In the genomic region with DNA sequence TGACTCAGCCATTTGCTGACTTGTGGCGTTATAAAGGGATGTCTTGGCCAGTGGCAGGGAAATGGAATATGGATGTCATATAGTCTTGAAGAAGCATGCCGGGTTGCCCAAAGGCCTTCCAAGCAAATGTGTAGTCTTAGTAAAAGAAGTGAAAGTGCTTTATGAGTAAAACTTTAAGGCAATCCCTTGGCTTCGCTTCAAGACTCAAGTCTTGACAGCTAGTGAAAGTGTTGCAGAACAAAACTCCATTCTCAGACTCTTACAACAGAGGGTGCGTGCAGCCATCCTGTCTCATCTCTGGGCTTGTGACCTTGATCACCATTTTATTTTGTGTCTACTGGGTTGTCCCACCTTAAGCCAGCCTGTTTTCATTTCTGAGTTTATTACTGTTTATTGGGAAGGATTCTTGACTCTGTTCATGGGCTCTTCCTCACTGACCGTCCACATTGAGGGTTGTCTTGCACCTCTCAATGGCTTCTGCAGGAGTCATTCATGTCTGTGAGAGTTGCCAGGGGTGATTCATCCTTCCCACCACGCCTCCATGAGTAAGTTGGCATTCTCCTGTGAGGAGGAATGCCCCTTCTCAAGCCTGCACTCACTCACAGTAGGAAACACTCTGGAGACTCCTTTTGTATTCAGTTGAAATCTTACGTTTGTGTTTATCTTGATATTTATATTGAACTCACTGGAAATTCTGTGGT, we compare ENCODE assay signal across 21 mouse cellular contexts. TPM values are rescaled to one million over a fixed set of nuclear protein-coding genes. Genes with fewer than 3 reads are reported as not detected.
DNase-seq lines count a peak whose midpoint lies in the region; ATAC-seq and TF ChIP-seq lines count a peak whose summit lies in the region.
"Had no signal": no experiment of that assay in that cellular context is flagged by ENCODE, and none has a peak within 500 bp of the region (broad histone marks: within the 10 kb centered on the region; RNA-seq: fewer than 3 reads in every experiment).

No protein-coding gene starts in this region.

- peak; percentile 59 for DNase-seq in lung, embryonic 14.5 days
- DNase-seq in lung, postnatal 10 days = no peak
- DNase-seq in MN1 (ENCODE audit: low spot score) = peak; percentile 12
- DNase-seq in adrenal gland, adult 2 months = peak; percentile 85
- DNase-seq in fibroblast of lung, adult 2 months (ENCODE audit: low read depth) = peak; percentile 52
- no peak for DNase-seq in hindbrain, postnatal 0 days (ENCODE audit: low spot score)
- DNase-seq in kidney, postnatal 4 days = no peak
- DNase-seq in layer of hippocampus, adult 2 months (ENCODE audit: low spot score in 2 of 2) = no peak
- DNase-seq: cerebellum, adult 9-10 months; gastrocnemius, postnatal 36 days; heart, postnatal 4 days; layer of hippocampus, postnatal 36 days; lung, postnatal 36 days; thymus, postnatal 36 days had no signal

- H3K27ac ChIP-seq in lung, embryonic 14.5 days (ENCODE audit: low read depth) = no peak overlapping the region
- H3K27ac ChIP-seq in hindbrain, postnatal 0 days = no peak overlapping the region
- H3K27ac ChIP-seq in layer of hippocampus, adult 2 months = no peak overlapping the region
- H3K27ac ChIP-seq: embryonic facial prominence, embryonic 12.5 days; forebrain, embryonic 15.5 days; hindbrain, embryonic 15.5 days; liver, embryonic 14.5 days had no signal

- no peaks in the 10 kb centered on the region for H3K36me3 ChIP-seq in lung, embryonic 14.5 days (ENCODE audit: insufficient read depth)
- no peaks in the 10 kb centered on the region for H3K36me3 ChIP-seq in hindbrain, postnatal 0 days (ENCODE audit: insufficient read depth, low read length)
- H3K36me3 ChIP-seq: embryonic facial prominence, embryonic 12.5 days; forebrain, embryonic 15.5 days; hindbrain, embryonic 15.5 days had no signal

- H3K27me3 ChIP-seq in lung, embryonic 14.5 days (ENCODE audit: insufficient read depth, low read length) = peaks cover 25% of the 10 kb centered on the region
- peaks cover 16% of the 10 kb centered on the region; the same call in 1 of the 2 replicates for H3K27me3 ChIP-seq in hindbrain, postnatal 0 days (ENCODE audit: insufficient read depth, low read length)

- WGBS in lung, embryonic 14.5 days = 63% methylated on average over 7 of the region's 7 CpGs
- WGBS in hindbrain, postnatal 0 days = 76% methylated on average over 7 of the region's 7 CpGs

- H3K4me1 ChIP-seq in lung, embryonic 14.5 days (ENCODE audit: insufficient read depth) = no peaks in the 10 kb centered on the region; the same call in 1 of the 2 replicates
- peaks cover 6% of the 10 kb centered on the region; the same call in 1 of the 2 replicates for H3K4me1 ChIP-seq in hindbrain, postnatal 0 days (ENCODE audit: insufficient read depth, low read length)

- no peak for TF ChIP-seq CTCF in lung, embryonic 14.5 days (IDR thresholded peaks at IDR 0.05; ENCODE audit: low read depth)
- no peak for TF ChIP-seq CTCF in hindbrain, postnatal 0 days (IDR thresholded peaks at IDR 0.05; ENCODE audit: low read depth)
- TF ChIP-seq CTCF in layer of hippocampus, adult 2 months (conservative IDR thresholded peaks at IDR 0.05) = no peak

- no peak for ATAC-seq in lung, embryonic 14.5 days (ENCODE audit: insufficient read depth)
- ATAC-seq in hindbrain, postnatal 0 days = no peak
- ATAC-seq: CD4-positive, CD25-positive, alpha-beta regulatory T cell, adult 4 months; forebrain, embryonic 15.5 days had no signal

- H3K4me3 ChIP-seq in lung, embryonic 14.5 days (ENCODE audit: low read depth, low read length) = no peak overlapping the region
- H3K4me3 ChIP-seq in hindbrain, postnatal 0 days (ENCODE audit: low read length) = no peak overlapping the region
- H3K4me3 ChIP-seq in layer of hippocampus, adult 2 months = no peak overlapping the region
- H3K4me3 ChIP-seq: embryonic facial prominence, embryonic 12.5 days; forebrain, embryonic 15.5 days; hindbrain, embryonic 15.5 days had no signal

- H3K4me2 ChIP-seq in lung, embryonic 14.5 days = no peak overlapping the region
- no peak overlapping the region for H3K4me2 ChIP-seq in hindbrain, postnatal 0 days (ENCODE audit: low read depth, low read length)
- H3K4me2 ChIP-seq: embryonic facial prominence, embryonic 12.5 days; forebrain, embryonic 15.5 days; heart, embryonic 11.5 days; hindbrain, embryonic 15.5 days had no signal

- no peaks in the 10 kb centered on the region for H3K9me3 ChIP-seq in lung, embryonic 14.5 days (ENCODE audit: low read depth, low read length)
- H3K9me3 ChIP-seq in hindbrain, postnatal 0 days (ENCODE audit: low read length) = no peaks in the 10 kb centered on the region
- H3K9me3 ChIP-seq: embryonic facial prominence, embryonic 12.5 days; forebrain, embryonic 15.5 days; hindbrain, embryonic 15.5 days had no signal

- no peak overlapping the region for H3K9ac ChIP-seq in lung, embryonic 14.5 days
- no peak overlapping the region for H3K9ac ChIP-seq in hindbrain, postnatal 0 days (replicated peaks; ENCODE audit: low read length)
- H3K9ac ChIP-seq: embryonic facial prominence, embryonic 12.5 days; forebrain, embryonic 15.5 days; hindbrain, embryonic 15.5 days; liver, embryonic 14.5 days had no signal

RNA-seq across cellular contexts. Expression of gene Lpar3, which starts 4.4 kb away (rescaled TPM):
- 1.8 and 1.9 TPM in 2 replicates for polyA plus RNA-seq in lung, embryonic 14.5 days (2014; fragmentation: Nextera tagmentation; extraction: Ambion mirVana)
- under 1 TPM; 0.10 to 0.12 TPM for total RNA-seq in adrenal gland, adult 2 months (2021)
- 0.39 and 0.76 TPM in 2 replicates for polyA plus RNA-seq in adrenal gland, adult 2 months (2012; rRNA removed)
- 0.58 and 0.90 TPM in 2 replicates for total RNA-seq in hindbrain, postnatal 0 days (2014; rRNA removed)
- polyA plus RNA-seq in hindbrain, postnatal 0 days (2015; fragmentation: Nextera tagmentation; extraction: Ambion mirVana) = 0.50 and 0.68 TPM in 2 replicates
- total RNA-seq in layer of hippocampus, adult 2 months (2021) = under 1 TPM; 0.22 to 0.44 TPM
- total RNA-seq: common myeloid progenitor, adult 5-6 weeks had no signal
- polyA plus RNA-seq: CD4-positive, CD25-positive, alpha-beta regulatory T cell, adult 4 months had no signal

Comparison
In these comparisons a context has a peak if more than half of its experiments do, and no peak if none do; other contexts are left out.
1. DNase-seq: peak in lung, embryonic 14.5 days (single experiment), MN1 (single experiment), adrenal gland, adult 2 months (single experiment) and fibroblast of lung, adult 2 months (single experiment); none in lung, postnatal 10 days (single experiment), hindbrain, postnatal 0 days (single experiment), kidney, postnatal 4 days (0 of 2) and layer of hippocampus, adult 2 months (0 of 2).